Mouse (Mus musculus): ENCODE data around the gene Abcg1.

DNA sequence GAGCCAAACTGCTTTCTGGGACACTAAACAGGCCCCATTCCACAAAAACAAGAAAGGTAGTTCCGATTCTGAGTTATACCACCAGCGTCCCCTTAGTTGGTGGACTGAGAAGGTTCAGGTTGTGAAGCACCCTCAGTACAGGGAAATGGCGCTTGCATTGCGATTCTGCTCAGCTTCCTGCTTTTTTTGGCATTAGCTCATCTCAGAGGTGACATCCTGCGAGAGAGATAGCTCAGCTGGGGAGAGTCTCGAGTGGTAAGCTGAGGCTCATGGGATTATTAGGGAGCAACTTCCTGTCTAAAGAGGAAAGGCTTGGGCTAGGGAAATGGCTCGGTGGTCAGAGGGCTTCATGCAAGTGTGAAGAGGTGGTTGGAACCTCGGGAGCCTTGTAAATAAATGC is 32.4 kb downstream of the Abcg1 start:
- no peak for TF ChIP-seq POLR2A (IDR thresholded peaks at IDR 0.05; ENCODE audit: insufficient read length, low read depth)
- no peak for TF ChIP-seq CEBPB (IDR thresholded peaks at IDR 0.05; ENCODE audit: insufficient read depth, poor library complexity, severe bottlenecking)
- no peak for TF ChIP-seq MAX (IDR thresholded peaks at IDR 0.05; ENCODE audit: low read depth)
- TF ChIP-seq TCF3 (IDR thresholded peaks at IDR 0.05; ENCODE audit: insufficient read length, low read depth) = no peak

Data from myocyte (in vitro differentiated cells).